ENCODE assay signal across 20 mouse cellular contexts in the genomic region with DNA sequence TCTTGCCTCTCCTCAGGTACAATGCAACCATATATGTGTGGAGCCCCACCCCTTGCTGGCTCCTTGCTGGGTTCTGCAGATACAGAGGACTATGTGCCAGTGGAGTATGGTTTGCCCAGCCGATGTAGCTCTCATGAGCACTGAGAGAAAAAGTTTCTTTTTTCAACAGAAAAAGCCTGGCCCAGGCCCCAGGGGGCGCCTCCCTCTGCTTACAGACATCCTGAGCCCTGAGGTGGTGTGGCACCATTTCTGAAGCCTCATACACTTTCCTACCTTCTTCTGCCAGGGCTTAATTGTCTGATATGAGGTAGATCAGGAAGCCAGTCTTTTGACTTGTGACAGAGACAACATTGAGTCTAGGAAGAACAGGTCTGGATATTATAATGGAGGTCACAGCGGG. TPM values are rescaled to one million over a fixed set of nuclear protein-coding genes. Genes with fewer than 3 reads are reported as not detected.
"Had no signal": no experiment of that assay in that cellular context is flagged by ENCODE, and none has a peak within 500 bp of the region (broad histone marks: within the 10 kb centered on the region; RNA-seq: fewer than 3 reads in every experiment).

No protein-coding gene starts in this region.

- H3K9me3 ChIP-seq: liver, embryonic 15.5 days; megakaryocyte, embryonic 14.5 days; midbrain, embryonic 13.5 days; midbrain, embryonic 15.5 days; neural tube, embryonic 12.5 days had no signal

- H3K4me3 ChIP-seq: liver, embryonic 15.5 days; megakaryocyte, embryonic 14.5 days; midbrain, embryonic 13.5 days; midbrain, embryonic 15.5 days; neural tube, embryonic 12.5 days had no signal

- H3K9ac ChIP-seq: liver, embryonic 15.5 days; lung, embryonic 14.5 days; midbrain, embryonic 13.5 days; midbrain, embryonic 15.5 days; neural tube, embryonic 12.5 days had no signal

- H3K27ac ChIP-seq: liver, embryonic 15.5 days; macrophage; midbrain, embryonic 13.5 days; midbrain, embryonic 15.5 days; neural tube, embryonic 12.5 days had no signal

- ATAC-seq: midbrain, embryonic 13.5 days; midbrain, embryonic 15.5 days had no signal

- H3K4me2 ChIP-seq: liver, embryonic 15.5 days; lung, embryonic 14.5 days; midbrain, embryonic 11.5 days; midbrain, embryonic 13.5 days; midbrain, embryonic 15.5 days; neural tube, embryonic 12.5 days had no signal

- DNase-seq: lung, adult 18-20 months; lung, embryonic 14.5 days; lung, postnatal 10 days; lung, postnatal 36 days; right cerebral cortex, postnatal 14 days; spleen, adult 18-20 months; thymus, adult 2 months; thymus, postnatal 25 days; thymus, postnatal 4 days had no signal

- H3K36me3 ChIP-seq: liver, embryonic 15.5 days; midbrain, embryonic 13.5 days; midbrain, embryonic 15.5 days; neural tube, embryonic 12.5 days had no signal

RNA-seq across cellular contexts. Expression of gene Pitx1, which starts 16.2 kb away (rescaled TPM):
- total RNA-seq: megakaryocyte progenitor cell, adult 5-6 weeks; monocyte, adult 5-6 weeks; neutrophil, adult 5-6 weeks had no signal
- polyA plus RNA-seq: macrophage; neural tube, embryonic 14.5 days had no signal
